Mouse (Mus musculus): ENCODE measurements around the gene Ptchd3.

DNA sequence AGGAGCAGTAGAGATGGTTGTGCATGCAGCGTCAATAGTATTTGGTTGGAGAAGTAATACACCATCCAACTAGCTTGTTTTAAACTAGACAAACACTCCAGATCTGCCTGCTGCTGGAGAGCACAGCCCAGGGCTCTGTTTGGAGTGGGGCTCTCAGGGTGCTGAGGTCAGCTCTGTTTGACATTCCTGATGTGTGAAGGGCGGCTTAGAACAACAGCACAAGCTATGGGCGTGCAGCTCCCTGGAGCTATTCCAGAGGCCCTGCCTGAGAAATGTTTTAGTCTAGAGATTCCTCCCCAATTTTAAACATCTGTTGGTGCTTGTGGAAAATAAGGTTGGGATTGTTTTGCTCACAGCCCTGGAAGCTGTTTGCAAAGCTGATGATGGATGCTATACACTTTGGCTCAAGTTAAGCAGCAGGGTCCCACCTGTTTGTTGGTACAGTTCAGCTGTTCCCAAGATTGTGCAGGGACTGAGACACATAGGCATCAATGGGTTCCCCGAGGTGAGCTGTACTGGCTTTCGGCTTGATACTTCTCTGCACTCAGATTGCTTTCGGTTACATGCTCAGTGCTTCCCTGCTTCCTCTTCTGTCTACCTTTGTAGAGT, 35.4 kb upstream of the Ptchd3 start:
- no peak for TF ChIP-seq CTCF (IDR thresholded peaks at IDR 0.05; ENCODE audit: borderline replicate concordance, extremely low read depth, insufficient read depth, insufficient read length)
- no peak for TF ChIP-seq POLR2A (IDR thresholded peaks at IDR 0.05; ENCODE audit: borderline replicate concordance, extremely low read depth, insufficient read depth, insufficient read length, poor library complexity, severe bottlenecking)

Measured in brain, embryonic 14.5 days (tissue).